Mouse (Mus musculus) intestine, embryonic 14.5 days (tissue): ENCODE data around the gene Tbck. TPM values are rescaled to one million over a fixed set of nuclear protein-coding genes. Genes with fewer than 3 reads are reported as not detected.

Experiments
- ATAC-seq: fragments of 200-750 bp; cut with Nextera tagmentation; replicated peaks from 2 replicates; pipeline ENCODE4 v1.8.0; 2017; ENCODE audit warnings: low read depth, moderate number of reproducible peaks, moderate TSS enrichment, moderate library complexity; ENCODE audit not compliant: low FRiP score, low TSS enrichment
- DNase-seq: peaks from one replicate; pipeline ENCODE4 v3.0.0-alpha.2; 2018; ENCODE audit warnings: low spot score
- H3K27ac ChIP-seq: fragments of 300-500 bp; sonication (generic); 2 replicates; pipeline ENCODE4 v1.5.1; 2014; ENCODE audit warnings: low read depth, mild to moderate bottlenecking, control low read depth
- H3K27me3 ChIP-seq: fragments of 300-500 bp; sonication (generic); replicated peaks from 2 replicates; pipeline ENCODE4 v1.6.1; 2014; ENCODE audit warnings: low read length, control low read depth; ENCODE audit not compliant: control insufficient read depth, insufficient read depth
- H3K36me3 ChIP-seq: fragments of 300-500 bp; sonication (generic); 2 replicates; pipeline ENCODE4 v1.6.1; 2014; ENCODE audit warnings: low read length, control low read depth; ENCODE audit not compliant: control insufficient read depth, insufficient read depth
- H3K4me1 ChIP-seq: fragments of 300-500 bp; sonication (generic); replicated peaks from 2 replicates; pipeline ENCODE4 v1.6.1; 2014; ENCODE audit warnings: low read length, control low read depth, mixed read lengths; ENCODE audit not compliant: control insufficient read depth, insufficient read depth
- H3K4me2 ChIP-seq: fragments of 300-500 bp; sonication (generic); 2 replicates; pipeline ENCODE4 v1.6.1; 2014; ENCODE audit warnings: low read length
- H3K4me3 ChIP-seq: fragments of 300-500 bp; sonication (generic); 2 replicates; pipeline ENCODE4 v1.5.1; 2014; ENCODE audit warnings: low read depth, low read length, control low read depth, mixed read lengths
- H3K9ac ChIP-seq: fragments of 300-500 bp; sonication (generic); 2 replicates; pipeline ENCODE4 v1.6.1; 2014; ENCODE audit warnings: mild to moderate bottlenecking, low read length
- H3K9me3 ChIP-seq: fragments of 300-500 bp; sonication (generic); 2 replicates; pipeline ENCODE4 v1.6.1; 2016; ENCODE audit warnings: low read length, control low read depth; ENCODE audit not compliant: control insufficient read depth
- WGBS: fragments of 180-500 bp; shearing (Covaris S2); extraction: QIAGEN DNeasy Blood & Tissue Kit; methylation state at CpG from one replicate; pipeline ENCODE4 v1.1.7; 2014; 5-methylcytosine and 5-hydroxymethylcytosine counted together
- polyA plus RNA-seq: library from polyadenylated mRNA; unstranded; fragments of >200 nt; fragmentation: Nextera tagmentation; extraction: Ambion mirVana; gene quantifications from 2 replicates; pipeline ENCODE4 v1.2.1, GENCODE M21; 2014

Tbck gene
- polyA plus RNA-seq, 1 experiment from 2014 or later = 17.6 TPM

DNA sequence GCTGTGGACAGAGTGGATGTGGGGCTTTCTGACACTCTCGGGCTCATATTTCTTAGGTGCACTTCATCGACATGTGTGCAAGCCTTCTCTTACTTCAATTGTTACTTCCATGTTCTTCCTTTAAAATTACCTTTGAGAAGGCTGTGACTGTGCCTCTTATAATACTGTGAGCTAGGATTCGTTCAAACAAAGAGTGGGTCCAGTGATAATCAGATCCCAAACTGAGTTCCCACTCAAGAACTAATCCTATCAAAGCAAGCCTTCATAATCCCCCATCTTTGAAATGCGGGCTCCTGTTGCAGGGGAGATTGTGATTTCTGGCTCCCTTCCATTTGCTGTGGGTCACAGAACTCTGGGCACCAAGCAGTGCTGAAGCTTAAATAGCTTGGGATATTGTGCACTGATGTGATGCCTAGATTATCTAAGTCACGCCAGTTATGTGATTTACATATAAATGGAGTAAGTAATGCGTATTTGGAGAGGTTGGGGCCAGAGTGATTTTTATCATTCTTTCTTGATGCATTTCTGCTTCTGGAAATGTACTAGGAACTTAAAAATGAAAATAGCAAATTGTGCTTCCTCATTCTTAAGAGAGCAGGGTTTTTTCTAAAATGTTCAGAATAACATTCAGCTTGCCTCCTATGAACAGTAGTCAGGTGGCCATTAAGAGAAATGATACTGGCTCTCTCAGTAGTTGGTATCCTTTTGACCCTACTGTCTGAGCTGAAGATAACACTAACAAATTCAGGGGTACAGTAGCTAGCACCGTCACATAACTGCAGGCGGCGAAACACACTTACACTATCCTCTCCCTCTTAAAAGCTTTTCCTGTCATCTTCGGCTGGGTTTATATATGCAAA is 60.6 kb downstream of the Tbck start:
- ATAC-seq = no peak
- Histone ChIP-seq H3K27me3 (no peaks in the 10 kb centered on the region), H3K4me1 (no peaks in the 10 kb centered on the region), H3K36me3 (peaks cover 11% of the 10 kb centered on the region; the same call in 1 of the 2 replicates), H3K27ac (no peak overlapping the region), H3K4me2 (no peak overlapping the region), H3K4me3 (no peak overlapping the region), H3K9me3 (no peaks in the 10 kb centered on the region), H3K9ac (no peak overlapping the region)
- 83% methylated on average over 10 of the region's 10 CpGs for WGBS
- DNase-seq = no peak

DNA sequence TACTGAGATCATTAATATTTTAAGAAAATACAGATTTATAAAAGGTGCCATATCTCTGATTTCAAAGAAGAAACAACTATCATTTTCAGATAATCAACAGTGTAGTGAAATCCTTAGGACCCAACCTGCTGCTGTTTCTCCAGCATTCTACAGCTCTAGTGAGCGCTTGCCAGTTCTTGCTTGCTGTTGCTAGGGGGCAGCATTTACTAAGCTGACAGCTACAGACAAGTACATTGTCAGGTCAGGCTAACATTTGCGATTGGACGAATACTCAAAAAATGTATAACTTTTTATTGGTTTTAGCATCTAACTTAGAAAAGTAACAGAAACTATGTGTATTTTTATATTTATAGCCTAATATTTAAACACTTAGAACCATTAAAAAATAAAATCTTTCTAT is 63.1 kb downstream of the Tbck start:
- ATAC-seq (no peak), DNase-seq (no peak)
- WGBS = 22% methylated on average over 3 of the region's 3 CpGs
- Histone ChIP-seq H3K36me3 (peaks cover 5% of the 10 kb centered on the region; the same call in 1 of the 2 replicates), H3K27me3 (no peaks in the 10 kb centered on the region), H3K27ac (no peak overlapping the region), H3K4me2 (no peak overlapping the region), H3K4me3 (no peak overlapping the region), H3K9me3 (no peaks in the 10 kb centered on the region), H3K9ac (no peak overlapping the region), H3K4me1 (no peaks in the 10 kb centered on the region)

DNA sequence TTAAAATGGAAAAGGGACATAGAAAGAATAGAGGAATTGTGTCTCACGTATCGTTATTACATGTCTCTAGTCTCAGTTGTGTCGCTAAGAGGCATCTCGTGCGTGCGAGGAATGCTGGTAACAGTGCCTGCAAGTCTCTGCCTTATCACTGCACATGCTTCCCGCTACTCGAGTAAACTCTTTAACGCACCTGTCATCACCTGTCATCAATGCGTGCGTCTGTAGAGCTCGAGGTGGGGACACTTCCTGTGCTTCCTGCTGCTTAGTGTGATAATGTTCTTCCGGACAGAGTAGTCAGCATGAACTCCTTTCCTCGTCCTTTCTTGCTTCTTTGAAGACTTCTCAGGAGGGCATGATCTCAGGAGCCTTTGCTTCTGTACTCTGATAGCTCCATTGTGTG is 63.8 kb downstream of the Tbck start:
- no peak overlapping the region for H3K9ac ChIP-seq
- ATAC-seq (no peak), DNase-seq (no peak)
- no peaks in the 10 kb centered on the region for H3K27me3 ChIP-seq
- whole genome bisulfite sequencing = 84% methylated on average over 14 of the region's 14 CpGs
- no peak overlapping the region for H3K4me3 ChIP-seq
- no peak overlapping the region for H3K27ac ChIP-seq
- no peaks in the 10 kb centered on the region for H3K9me3 ChIP-seq
- no peaks in the 10 kb centered on the region for H3K4me1 ChIP-seq
- no peak overlapping the region for H3K4me2 ChIP-seq
- H3K36me3 ChIP-seq = peaks cover 8% of the 10 kb centered on the region; the same call in 1 of the 2 replicates

DNA sequence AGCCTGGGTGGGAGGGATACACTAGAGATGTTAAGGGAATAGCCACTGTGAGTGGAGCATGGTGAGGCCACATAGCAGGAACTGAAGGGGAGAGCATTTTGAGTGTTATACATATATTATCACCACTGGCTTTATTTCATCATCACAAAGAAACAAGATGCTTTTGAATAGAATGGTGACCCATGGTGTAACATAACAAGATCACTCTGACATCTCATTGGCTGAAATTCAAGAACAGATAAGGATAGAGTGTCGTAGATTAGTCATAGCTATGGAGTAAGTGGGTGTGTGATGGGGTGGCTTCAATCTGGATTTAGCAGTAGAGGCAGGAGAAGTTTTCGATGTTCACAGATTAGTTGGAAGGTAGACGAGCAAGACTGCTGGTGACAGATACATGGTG is 64.8 kb downstream of the Tbck start:
- H3K4me3 ChIP-seq = no peak overlapping the region
- H3K9ac ChIP-seq = no peak overlapping the region
- H3K27me3 ChIP-seq = no peaks in the 10 kb centered on the region
- peaks cover 10% of the 10 kb centered on the region; the same call in 1 of the 2 replicates for H3K36me3 ChIP-seq
- H3K27ac ChIP-seq = no peak overlapping the region
- no peaks in the 10 kb centered on the region for H3K9me3 ChIP-seq
- no peak overlapping the region for H3K4me2 ChIP-seq
- DNase-seq (no peak), ATAC-seq (no peak)
- 91% methylated on average over 3 of the region's 3 CpGs for WGBS
- no peaks in the 10 kb centered on the region for H3K4me1 ChIP-seq

DNA sequence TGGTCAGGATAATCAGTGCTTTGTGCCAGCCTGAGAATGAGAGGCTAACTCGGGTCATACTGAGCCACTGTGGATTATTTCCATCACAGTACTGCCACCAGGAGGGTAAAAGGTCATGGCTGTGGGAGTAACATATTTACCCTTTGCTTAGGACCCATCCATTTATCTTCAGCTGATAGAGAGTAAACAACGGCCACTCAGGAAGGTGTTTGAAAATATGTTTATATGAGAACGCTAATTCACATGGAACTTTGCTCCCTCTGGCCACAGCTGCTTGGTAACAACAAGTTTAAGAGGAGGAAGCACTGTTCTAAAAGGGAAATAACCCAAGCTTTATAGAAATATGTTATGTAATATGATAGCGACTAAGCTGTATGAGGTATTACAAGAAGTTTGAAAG is 68.8 kb downstream of the Tbck start:
- DNase-seq = no peak
- 39% methylated on average over 4 of the region's 4 CpGs for WGBS
- H3K4me2 ChIP-seq = no peak overlapping the region
- H3K9ac ChIP-seq = no peak overlapping the region
- no peak overlapping the region for H3K4me3 ChIP-seq
- H3K27ac ChIP-seq = no peak overlapping the region
- no peaks in the 10 kb centered on the region for H3K9me3 ChIP-seq
- no peaks in the 10 kb centered on the region for H3K27me3 ChIP-seq
- H3K36me3 ChIP-seq = peaks cover 11% of the 10 kb centered on the region; the same call in 1 of the 2 replicates
- ATAC-seq = no peak
- no peaks in the 10 kb centered on the region for H3K4me1 ChIP-seq

DNA sequence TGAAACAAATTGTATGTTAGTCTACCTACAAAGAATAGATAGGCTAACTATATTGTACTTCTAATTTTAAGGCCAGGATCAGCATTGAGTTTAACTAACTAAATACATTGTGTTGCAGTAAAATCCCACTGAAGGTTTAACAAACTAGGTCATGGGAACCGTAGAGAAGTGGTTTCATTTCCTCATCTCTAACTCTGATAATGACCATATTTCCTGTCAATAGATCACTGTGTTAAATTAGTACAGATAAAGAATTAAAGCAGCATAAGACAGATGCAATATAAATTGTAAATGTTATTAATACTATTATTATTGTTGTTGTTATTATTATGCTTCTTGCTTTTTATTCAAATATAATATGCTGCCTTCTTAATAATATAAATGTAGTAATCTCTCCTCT is 72.3 kb downstream of the Tbck start:
- H3K4me2 ChIP-seq = no peak overlapping the region
- no peak for DNase-seq
- H3K4me3 ChIP-seq = no peak overlapping the region
- peaks cover 11% of the 10 kb centered on the region; the same call in 1 of the 2 replicates for H3K36me3 ChIP-seq
- H3K9ac ChIP-seq = no peak overlapping the region
- H3K9me3 ChIP-seq = no peaks in the 10 kb centered on the region
- H3K27ac ChIP-seq = no peak overlapping the region
- H3K4me1 ChIP-seq = no peaks in the 10 kb centered on the region
- H3K27me3 ChIP-seq = no peaks in the 10 kb centered on the region
- WGBS = 75% methylated on average over 1 of the region's 1 CpGs
- no peak for ATAC-seq

DNA sequence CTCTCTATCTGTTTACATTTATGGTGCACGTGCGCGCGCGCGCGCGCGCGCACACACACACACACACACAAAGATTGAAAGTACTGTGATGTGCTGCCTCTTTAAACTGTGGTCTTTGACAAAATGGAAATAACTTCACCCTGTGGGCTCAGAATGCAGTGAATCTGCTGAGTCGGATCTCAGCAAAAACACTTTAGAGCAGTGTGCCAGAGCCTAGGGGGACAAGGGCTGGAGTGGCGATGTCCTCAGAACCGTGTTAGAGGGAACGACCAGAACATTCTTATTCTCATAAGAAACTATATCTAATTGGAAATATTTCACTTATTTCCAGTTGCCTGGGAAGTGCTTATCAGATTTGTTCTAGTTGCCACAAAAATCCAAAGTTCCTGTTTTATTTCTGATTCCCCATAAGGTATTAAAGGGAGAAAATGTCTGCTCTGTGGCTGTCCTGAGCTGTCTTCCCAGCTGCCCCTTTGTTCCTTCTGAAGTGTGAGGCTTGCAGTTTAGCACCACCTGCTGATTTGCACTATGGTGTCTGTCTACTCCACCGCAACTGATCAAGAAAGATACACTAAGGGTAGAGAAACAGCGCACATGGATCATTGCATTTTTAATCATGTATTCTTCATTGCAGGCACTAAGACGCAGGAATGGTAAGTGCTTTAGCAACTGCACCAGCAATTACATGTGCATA is 82.2 kb downstream of the Tbck start:
- H3K9me3 ChIP-seq = no peaks in the 10 kb centered on the region
- no peak overlapping the region for H3K27ac ChIP-seq
- ATAC-seq (no peak), DNase-seq (no peak)
- H3K4me3 ChIP-seq = no peak overlapping the region
- H3K27me3 ChIP-seq = no peaks in the 10 kb centered on the region
- no peak overlapping the region for H3K9ac ChIP-seq
- WGBS = 81% methylated on average over 17 of the region's 17 CpGs
- no peak overlapping the region for H3K4me2 ChIP-seq
- H3K36me3 ChIP-seq = peaks cover 8% of the 10 kb centered on the region; the same call in 1 of the 2 replicates
- no peaks in the 10 kb centered on the region for H3K4me1 ChIP-seq

DNA sequence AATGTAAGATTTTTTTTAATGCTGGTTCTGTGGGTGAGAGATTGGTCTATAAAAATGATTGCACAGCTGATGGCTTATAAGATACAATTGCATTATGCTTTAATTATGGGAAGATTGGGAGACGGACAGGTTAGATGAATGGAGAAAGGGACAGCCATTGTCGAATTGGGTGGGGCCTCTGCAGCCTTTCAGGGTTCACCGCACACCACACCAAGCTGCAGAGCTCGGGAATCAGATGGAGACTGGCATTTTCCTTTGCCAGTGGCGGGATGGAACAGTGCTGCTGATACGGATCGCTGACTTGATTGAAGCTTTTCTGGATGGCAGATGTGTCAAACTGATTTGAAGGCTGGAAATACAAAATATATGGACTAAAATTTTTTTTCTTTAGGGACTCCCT is 88.1 kb downstream of the Tbck start:
- WGBS = 90% methylated on average over 7 of the region's 7 CpGs
- no peak for ATAC-seq

More for the DNA sequence above, 88.1 kb downstream of the Tbck start:
- no peaks in the 10 kb centered on the region for H3K9me3 ChIP-seq
- H3K9ac ChIP-seq = no peak overlapping the region
- DNase-seq = no peak
- no peak overlapping the region for H3K27ac ChIP-seq
- 0 out of 2 replicates have a peak, but pooled peaks cover 5% of the 10 kb centered on the region for H3K36me3 ChIP-seq
- H3K4me2 ChIP-seq = no peak overlapping the region
- no peak overlapping the region for H3K4me3 ChIP-seq
- no peaks in the 10 kb centered on the region for H3K27me3 ChIP-seq
- H3K4me1 ChIP-seq = no peaks in the 10 kb centered on the region
